Mouse (Mus musculus) liver, adult 2 months (tissue): ENCODE measurements at regions not wholly inside any gene's neighbourhood (a gene's known extent, or its start where the extent isn't known, plus 50 kb on each side); places are given as distances from the start of the nearest gene placed in this dataset.

ENCODE experiments used
- CTCF ChIP-seq: fragments of 200-500 bp; IDR thresholded peaks from 2 replicates; pipeline ENCODE4 v1.5.1; 2011; ENCODE audit warnings: low read depth, low read length, control low read depth
- POLR2A ChIP-seq: fragments of 200-500 bp; IDR thresholded peaks from 2 replicates; pipeline ENCODE4 v1.6.1; 2011; ENCODE audit warnings: low read length, control low read depth; ENCODE audit not compliant: insufficient read depth; ENCODE audit errors: extremely low read depth

DNA sequence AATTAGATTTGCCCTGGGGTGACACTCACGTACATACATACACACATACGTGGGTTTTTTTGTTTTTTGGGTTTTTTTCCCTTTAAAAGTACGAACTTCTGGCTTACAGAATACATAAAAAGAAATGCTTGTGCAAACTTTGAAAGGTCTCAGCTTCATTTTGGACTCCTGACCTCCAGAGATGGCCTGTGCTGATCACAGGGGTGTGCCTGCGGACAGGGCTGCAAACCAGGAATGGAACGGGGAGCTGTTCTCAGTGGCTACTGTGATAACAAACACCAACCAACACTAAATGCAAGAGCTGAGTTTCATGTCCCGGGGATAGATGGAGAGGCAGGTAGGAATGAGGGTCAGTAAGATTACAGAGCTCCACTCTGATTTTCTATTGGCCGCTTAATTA, 134.3 kb upstream of the Man2a1 start:
- no peak for TF ChIP-seq CTCF
- TF ChIP-seq POLR2A: no peak
